Mouse (Mus musculus): ENCODE results near the gene Erc2. TPM values are rescaled to one million over a fixed set of nuclear protein-coding genes. Genes with fewer than 3 reads are reported as not detected.

Gene Erc2
- total and polyA plus RNA-seq, 2 experiments, result 6.1 to 7.0 TPM

GRCm38 (mm10) chr14:28280376-28280775 is 658.1 kb downstream of the Erc2 start:
- Histone ChIP-seq H3K27me3 (ENCODE audit: control insufficient read depth, insufficient read depth, low read length) (no peaks in the 10 kb centered on the region), H3K9ac (ENCODE audit: low read depth, low read length) (no peak overlapping the region), H3K79me2 (ENCODE audit: control insufficient read depth, insufficient read depth, low read length) (no peaks in the 10 kb centered on the region), H3K27ac (replicated peaks; ENCODE audit: insufficient read depth, low read depth, low read length) (no peak overlapping the region), H3K4me1 (ENCODE audit: control insufficient read depth, insufficient read depth, low read length) (no peaks in the 10 kb centered on the region), H3K4me3 (ENCODE audit: insufficient read depth, low read depth, low read length) (no peak overlapping the region), H3K36me3 (ENCODE audit: control insufficient read depth, insufficient read depth, low read length) (no peaks in the 10 kb centered on the region)
- WGBS, result 79% methylated on average over 1 of the region's 1 CpGs
- TF ChIP-seq POLR2A (IDR thresholded peaks at IDR 0.05; ENCODE audit: extremely low read depth, insufficient read depth, low read length) (no peak), CTCF (IDR thresholded peaks at IDR 0.05; ENCODE audit: low read depth, low read length) (no peak)
- no peak for DNase-seq (ENCODE audit: extremely low read depth, low read depth, low spot score)

GRCm38 (mm10) chr14:28283319-28284095 is 661.3 kb downstream of the Erc2 start:
- 93% methylated on average over 1 of the region's 1 CpGs for WGBS
- TF ChIP-seq CTCF (IDR thresholded peaks at IDR 0.05; ENCODE audit: low read depth, low read length) (no peak), POLR2A (IDR thresholded peaks at IDR 0.05; ENCODE audit: extremely low read depth, insufficient read depth, low read length) (no peak)
- no peaks in the 10 kb centered on the region for H3K27me3 ChIP-seq (ENCODE audit: control insufficient read depth, insufficient read depth, low read length)
- no peak overlapping the region for H3K9ac ChIP-seq (ENCODE audit: low read depth, low read length)
- DNase-seq (ENCODE audit: extremely low read depth, low read depth, low spot score), result peak; percentile 88
- H3K36me3 ChIP-seq (ENCODE audit: control insufficient read depth, insufficient read depth, low read length), result no peaks in the 10 kb centered on the region
- H3K27ac ChIP-seq (replicated peaks; ENCODE audit: insufficient read depth, low read depth, low read length), result no peak overlapping the region
- no peak overlapping the region for H3K4me3 ChIP-seq (ENCODE audit: insufficient read depth, low read depth, low read length)
- no peaks in the 10 kb centered on the region for H3K79me2 ChIP-seq (ENCODE audit: control insufficient read depth, insufficient read depth, low read length)
- H3K4me1 ChIP-seq (ENCODE audit: control insufficient read depth, insufficient read depth, low read length), result no peaks in the 10 kb centered on the region; the same call in 1 of the 2 replicates

GRCm38 (mm10) chr14:28286511-28286910 is 664.3 kb downstream of the Erc2 start:
- H3K27me3 ChIP-seq (ENCODE audit: control insufficient read depth, insufficient read depth, low read length), result no peaks in the 10 kb centered on the region
- DNase-seq (ENCODE audit: extremely low read depth, low read depth, low spot score), result peak; percentile 92
- no peaks in the 10 kb centered on the region for H3K79me2 ChIP-seq (ENCODE audit: control insufficient read depth, insufficient read depth, low read length)
- no peak overlapping the region for H3K27ac ChIP-seq (replicated peaks; ENCODE audit: insufficient read depth, low read depth, low read length)
- H3K36me3 ChIP-seq (ENCODE audit: control insufficient read depth, insufficient read depth, low read length), result no peaks in the 10 kb centered on the region
- no peaks in the 10 kb centered on the region; the same call in 1 of the 2 replicates for H3K4me1 ChIP-seq (ENCODE audit: control insufficient read depth, insufficient read depth, low read length)
- no peak overlapping the region for H3K9ac ChIP-seq (ENCODE audit: low read depth, low read length)
- H3K4me3 ChIP-seq (ENCODE audit: insufficient read depth, low read depth, low read length), result no peak overlapping the region
- TF ChIP-seq CTCF (IDR thresholded peaks at IDR 0.05; ENCODE audit: low read depth, low read length) (no peak), POLR2A (IDR thresholded peaks at IDR 0.05; ENCODE audit: extremely low read depth, insufficient read depth, low read length) (no peak)

GRCm38 (mm10) chr14:28288196-28288595 is 666.0 kb downstream of the Erc2 start:
- no peak for DNase-seq (ENCODE audit: extremely low read depth, low read depth, low spot score)
- no peak overlapping the region for H3K4me3 ChIP-seq (ENCODE audit: insufficient read depth, low read depth, low read length)
- no peaks in the 10 kb centered on the region for H3K36me3 ChIP-seq (ENCODE audit: control insufficient read depth, insufficient read depth, low read length)
- no peak for TF ChIP-seq POLR2A (IDR thresholded peaks at IDR 0.05; ENCODE audit: extremely low read depth, insufficient read depth, low read length)
- TF ChIP-seq CTCF (IDR thresholded peaks at IDR 0.05; ENCODE audit: low read depth, low read length), result no peak
- H3K9ac ChIP-seq (ENCODE audit: low read depth, low read length), result no peak overlapping the region
- no peak overlapping the region for H3K27ac ChIP-seq (replicated peaks; ENCODE audit: insufficient read depth, low read depth, low read length)
- H3K4me1 ChIP-seq (ENCODE audit: control insufficient read depth, insufficient read depth, low read length), result no peaks in the 10 kb centered on the region; the same call in 1 of the 2 replicates
- H3K27me3 ChIP-seq (ENCODE audit: control insufficient read depth, insufficient read depth, low read length), result no peaks in the 10 kb centered on the region
- 95% methylated on average over 2 of the region's 2 CpGs for WGBS
- no peaks in the 10 kb centered on the region for H3K79me2 ChIP-seq (ENCODE audit: control insufficient read depth, insufficient read depth, low read length)

GRCm38 (mm10) chr14:28288926-28289325 is 666.7 kb downstream of the Erc2 start:
- no peaks in the 10 kb centered on the region; the same call in 1 of the 2 replicates for H3K4me1 ChIP-seq (ENCODE audit: control insufficient read depth, insufficient read depth, low read length)
- DNase-seq (ENCODE audit: extremely low read depth, low read depth, low spot score), result no peak
- H3K36me3 ChIP-seq (ENCODE audit: control insufficient read depth, insufficient read depth, low read length), result no peaks in the 10 kb centered on the region
- no peak overlapping the region for H3K27ac ChIP-seq (replicated peaks; ENCODE audit: insufficient read depth, low read depth, low read length)
- H3K4me3 ChIP-seq (ENCODE audit: insufficient read depth, low read depth, low read length), result no peak overlapping the region
- H3K9ac ChIP-seq (ENCODE audit: low read depth, low read length), result no peak overlapping the region
- TF ChIP-seq POLR2A (IDR thresholded peaks at IDR 0.05; ENCODE audit: extremely low read depth, insufficient read depth, low read length) (no peak), CTCF (IDR thresholded peaks at IDR 0.05; ENCODE audit: low read depth, low read length) (no peak)
- WGBS, result 81% methylated on average over 2 of the region's 2 CpGs
- H3K79me2 ChIP-seq (ENCODE audit: control insufficient read depth, insufficient read depth, low read length), result no peaks in the 10 kb centered on the region
- no peaks in the 10 kb centered on the region for H3K27me3 ChIP-seq (ENCODE audit: control insufficient read depth, insufficient read depth, low read length)

- DNase-seq (ENCODE audit: extremely low read depth, low read depth, low spot score), result no peak
- WGBS, result 84% methylated on average over 5 of the region's 5 CpGs
- Histone ChIP-seq H3K27ac (replicated peaks; ENCODE audit: insufficient read depth, low read depth, low read length) (no peak overlapping the region), H3K4me3 (ENCODE audit: insufficient read depth, low read depth, low read length) (no peak overlapping the region), H3K36me3 (ENCODE audit: control insufficient read depth, insufficient read depth, low read length) (no peaks in the 10 kb centered on the region), H3K4me1 (ENCODE audit: control insufficient read depth, insufficient read depth, low read length) (no peaks in the 10 kb centered on the region), H3K79me2 (ENCODE audit: control insufficient read depth, insufficient read depth, low read length) (no peaks in the 10 kb centered on the region), H3K9ac (ENCODE audit: low read depth, low read length) (no peak overlapping the region), H3K27me3 (ENCODE audit: control insufficient read depth, insufficient read depth, low read length) (no peaks in the 10 kb centered on the region)
- TF ChIP-seq CTCF (IDR thresholded peaks at IDR 0.05; ENCODE audit: low read depth, low read length), result no peak
- TF ChIP-seq POLR2A (IDR thresholded peaks at IDR 0.05; ENCODE audit: extremely low read depth, insufficient read depth, low read length), result no peak
These were observed 671.7 kb downstream of the Erc2 start for GRCm38 (mm10) chr14:28293921-28294320.
